In the genomic region with DNA sequence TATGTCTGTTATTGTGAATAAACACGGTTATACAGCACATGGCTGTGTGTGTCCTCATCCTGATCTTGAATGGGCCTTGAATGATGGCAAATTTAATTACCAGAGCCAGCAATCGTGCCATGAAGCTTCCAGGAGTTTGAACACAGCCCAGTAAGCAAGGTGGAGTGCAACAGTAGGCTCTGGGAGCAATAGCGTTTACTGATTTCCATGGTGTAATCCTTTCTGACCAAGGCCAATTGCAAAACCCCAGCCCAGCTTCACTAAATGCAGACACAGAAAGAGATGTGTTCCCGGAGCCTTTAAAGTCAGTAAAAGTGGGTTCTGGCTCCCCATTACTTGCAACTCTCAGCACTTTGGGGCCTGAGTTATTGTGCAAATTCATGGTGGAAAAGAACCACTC, we compare ENCODE assay signal across 35 mouse cellular contexts.
"Had no signal": no experiment of that assay in that cellular context is flagged by ENCODE, and none has a peak within 500 bp of the region (broad histone marks: within the 10 kb centered on the region; RNA-seq: fewer than 3 reads in every experiment).

No protein-coding gene starts in this region.

- H3K4me3 ChIP-seq: heart, embryonic 10.5 days; heart, embryonic 12.5 days; heart, embryonic 13.5 days; heart, embryonic 15.5 days; hindbrain, embryonic 10.5 days; hindbrain, embryonic 12.5 days; hindbrain, embryonic 13.5 days; hindbrain, embryonic 15.5 days; intestine, embryonic 15.5 days; kidney, embryonic 15.5 days; layer of hippocampus, adult 2 months; left cerebral cortex, adult 2 months had no signal

- H3K9ac ChIP-seq: heart, embryonic 12.5 days; heart, embryonic 13.5 days; heart, embryonic 15.5 days; hindbrain, embryonic 12.5 days; hindbrain, embryonic 13.5 days; hindbrain, embryonic 14.5 days; hindbrain, embryonic 15.5 days; intestine, embryonic 15.5 days; kidney, embryonic 15.5 days had no signal

- H3K27ac ChIP-seq: heart, embryonic 10.5 days; heart, embryonic 13.5 days; heart, embryonic 15.5 days; hindbrain, embryonic 10.5 days; hindbrain, embryonic 12.5 days; hindbrain, embryonic 13.5 days; hindbrain, embryonic 14.5 days; hindbrain, embryonic 15.5 days; hindbrain, postnatal 0 days; intestine, embryonic 15.5 days; kidney, embryonic 15.5 days; kidney, postnatal 0 days; layer of hippocampus, adult 2 months; left cerebral cortex, adult 2 months had no signal

- H3K27me3 ChIP-seq: heart, embryonic 12.5 days; heart, embryonic 13.5 days; heart, embryonic 15.5 days; hindbrain, embryonic 12.5 days; hindbrain, embryonic 13.5 days; hindbrain, embryonic 15.5 days; intestine, embryonic 15.5 days; kidney, embryonic 15.5 days had no signal

- ATAC-seq: hindbrain, embryonic 16.5 days; hindbrain, postnatal 0 days; inflammation-experienced regulatory T-cells, adult 6 months; intestine, embryonic 15.5 days; intestine, embryonic 16.5 days; intestine, postnatal 0 days had no signal

- DNase-seq: heart, postnatal 10 days; heart, postnatal 36 days; heart, postnatal 4 days; kidney, adult 11 months; kidney, adult 18-20 months; kidney, adult 2 months; kidney, adult 8-10 months; kidney, adult 9 months; kidney, postnatal 10 days; kidney, postnatal 14 days; kidney, postnatal 25 days; kidney, postnatal 36 days; kidney, postnatal 4 days; layer of hippocampus, adult 9-11 months; layer of hippocampus, postnatal 36 days had no signal

- H3K4me1 ChIP-seq: heart, embryonic 10.5 days; heart, embryonic 12.5 days; heart, embryonic 15.5 days; hindbrain, embryonic 10.5 days; hindbrain, embryonic 12.5 days; hindbrain, embryonic 13.5 days; hindbrain, embryonic 15.5 days; intestine, embryonic 15.5 days; kidney, embryonic 15.5 days had no signal

- H3K36me3 ChIP-seq: heart, embryonic 15.5 days; hindbrain, embryonic 12.5 days; hindbrain, embryonic 13.5 days; hindbrain, embryonic 15.5 days; intestine, embryonic 15.5 days had no signal

- H3K9me3 ChIP-seq: heart, embryonic 10.5 days; heart, embryonic 12.5 days; heart, embryonic 13.5 days; heart, embryonic 15.5 days; hindbrain, embryonic 10.5 days; hindbrain, embryonic 12.5 days; hindbrain, embryonic 13.5 days; hindbrain, embryonic 15.5 days; intestine, embryonic 15.5 days; kidney, embryonic 15.5 days had no signal

- H3K4me2 ChIP-seq: heart, embryonic 11.5 days; heart, embryonic 12.5 days; heart, embryonic 13.5 days; heart, embryonic 15.5 days; hindbrain, embryonic 12.5 days; hindbrain, embryonic 13.5 days; hindbrain, embryonic 14.5 days; hindbrain, embryonic 15.5 days; intestine, embryonic 15.5 days; kidney, embryonic 15.5 days had no signal
